Mouse (Mus musculus) bone marrow, adult 2 months (tissue): ENCODE data around the gene Tnxb. TPM values are rescaled to one million over a fixed set of nuclear protein-coding genes. Genes with fewer than 3 reads are reported as not detected.

ENCODE experiments used
- H3K27ac ChIP-seq: fragments of 200-500 bp; 2 replicates; pipeline ENCODE4 v1.5.1; 2012; ENCODE audit warnings: low read depth, mild to moderate bottlenecking, control low read depth, inconsistent platforms, low read length; ENCODE audit not compliant: control insufficient read depth, poor library complexity, insufficient read depth
- H3K4me1 ChIP-seq: fragments of 200-500 bp; 2 replicates; pipeline ENCODE4 v1.6.1; 2011; ENCODE audit warnings: low read length; ENCODE audit not compliant: control insufficient read depth, insufficient read depth
- H3K4me3 ChIP-seq: fragments of 200-500 bp; replicated peaks from 2 replicates; pipeline ENCODE3; 2011; ENCODE audit warnings: mild to moderate bottlenecking, low read depth, low read length, control low read depth; ENCODE audit not compliant: control insufficient read depth
- CTCF ChIP-seq: fragments of 200-500 bp; IDR thresholded peaks from 2 replicates; pipeline ENCODE4 v1.5.1; 2011; ENCODE audit warnings: low read length, control low read depth; ENCODE audit not compliant: control insufficient read depth, insufficient read depth
- POLR2A ChIP-seq: fragments of 200-500 bp; IDR thresholded peaks from 2 replicates; pipeline ENCODE4 v1.6.1; 2011; ENCODE audit warnings: low read depth, mild to moderate bottlenecking, control low read depth, low read length, borderline replicate concordance; ENCODE audit not compliant: control insufficient read depth
- WGBS: fragments of 180-500 bp; shearing (Covaris S2); methylation state at CpG from one replicate; pipeline ENCODE4 v1.1.7; 2018; 5-methylcytosine and 5-hydroxymethylcytosine counted together
- polyA plus RNA-seq: library from polyadenylated mRNA; stranded (reverse); fragments of >200 nt; gene quantifications from 2 replicates; pipeline ENCODE4 v1.2.4, GENCODE M21; 2011; ENCODE audit warnings: low replicate concordance; ENCODE audit not compliant: missing spikeins, insufficient read depth, insufficient read length

Tnxb gene
- polyA plus RNA-seq, 1 experiment = 0.17 TPM

DNA sequence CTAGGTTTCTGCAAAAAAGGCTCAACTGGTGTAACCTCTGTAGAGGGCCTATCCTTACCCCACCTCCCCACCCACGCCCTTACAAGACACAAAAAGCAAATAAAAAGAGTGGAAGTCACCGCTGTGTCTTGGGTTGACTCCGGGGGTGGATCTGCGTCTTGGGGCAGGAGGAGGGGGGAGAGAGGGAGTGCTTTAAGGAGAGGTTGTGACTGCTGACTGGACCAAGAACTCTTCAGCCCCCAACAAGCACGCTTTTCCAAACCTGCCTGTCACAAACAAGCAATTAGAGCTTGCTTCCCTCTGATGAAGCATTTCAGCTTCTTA is 41.7 kb upstream of the Tnxb start:
- peaks cover 1% of the 10 kb centered on the region; the same call in 1 of the 2 replicates for H3K4me1 ChIP-seq
- no peak for TF ChIP-seq POLR2A
- TF ChIP-seq CTCF = no peak
- 67% methylated on average over 5 of the region's 5 CpGs for WGBS
- no peak overlapping the region for H3K27ac ChIP-seq
- no peak overlapping the region for H3K4me3 ChIP-seq

DNA sequence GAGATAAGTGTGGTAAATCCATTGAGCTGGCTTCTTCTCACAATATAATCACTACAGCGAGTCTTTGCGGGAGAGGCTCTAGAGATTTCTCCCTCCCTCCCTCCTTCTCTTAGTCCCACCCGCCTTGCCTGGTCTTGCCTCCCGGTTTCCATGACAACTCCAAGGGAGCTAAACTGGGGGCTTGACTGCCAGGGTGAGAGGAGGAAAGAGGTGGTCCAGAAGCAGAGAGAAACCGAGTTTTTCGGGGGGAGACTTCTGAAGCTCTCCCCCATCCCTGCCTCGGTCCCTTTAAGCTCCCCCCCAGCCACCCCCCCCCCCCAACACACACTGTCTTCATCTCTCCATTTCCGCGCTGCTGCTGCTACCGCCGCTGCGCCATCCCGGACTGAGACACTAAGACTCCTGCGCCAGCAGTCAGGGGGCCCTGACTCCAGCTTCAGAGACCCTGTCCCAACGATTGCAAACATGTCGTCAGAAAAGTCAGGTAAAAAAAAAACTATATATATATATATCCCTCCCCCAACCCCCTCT is 41.0 kb upstream of the Tnxb start, which contains the start of gene Prrt1:
Gene Prrt1, plus strand, starts transcription at position 313 of the 531 bp plus-strand sequence.
- peaks cover 1% of the 10 kb centered on the region; the same call in 1 of the 2 replicates for H3K4me1 ChIP-seq
- TF ChIP-seq POLR2A = no peak
- no peak for TF ChIP-seq CTCF
- 43% methylated on average over 16 of the region's 16 CpGs for WGBS
- H3K4me3 ChIP-seq = no peak within 1 kb of the TSS
- H3K27ac ChIP-seq = no peak within 1 kb of the TSS

DNA sequence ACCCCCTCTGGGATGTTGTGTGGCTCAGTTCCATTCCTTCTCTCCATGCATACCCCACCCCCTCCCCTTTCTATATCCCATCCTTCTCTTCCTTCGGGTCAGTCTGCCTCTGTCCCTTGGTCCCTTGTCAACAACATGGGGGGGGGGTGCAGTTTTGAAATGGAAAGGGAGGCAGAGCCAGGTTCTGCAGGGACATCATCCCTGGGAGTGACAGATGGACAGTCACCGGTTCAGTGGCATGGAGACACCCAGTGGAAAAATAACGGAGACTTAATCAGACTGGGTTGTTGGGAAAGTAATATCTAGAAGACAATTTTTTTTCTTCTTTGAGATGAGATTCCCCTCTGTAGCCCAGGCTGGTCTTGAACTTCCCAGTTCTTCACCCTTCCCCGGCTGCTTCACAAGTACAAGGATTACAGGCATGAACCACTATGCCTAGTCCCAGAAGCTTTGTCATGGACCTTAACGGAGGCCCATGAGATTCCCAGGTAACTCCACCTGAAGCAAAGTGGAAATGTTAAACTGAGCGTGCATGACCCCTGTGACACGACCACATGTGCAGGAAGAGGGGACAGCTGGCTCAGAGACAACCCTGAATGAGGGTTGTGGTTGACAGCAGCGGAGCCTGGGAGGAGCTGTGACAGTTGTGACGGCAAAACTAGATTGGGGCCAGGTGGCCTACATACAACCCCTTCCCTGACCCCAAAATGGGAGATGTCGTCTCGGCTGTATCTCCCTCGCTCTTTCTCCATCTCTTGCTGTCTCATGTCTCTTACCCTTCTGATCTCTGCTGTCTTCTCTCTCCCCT is 40.3 kb upstream of the Tnxb start:
- H3K4me1 ChIP-seq = peaks cover 1% of the 10 kb centered on the region; the same call in 1 of the 2 replicates
- no peak overlapping the region for H3K27ac ChIP-seq
- TF ChIP-seq CTCF (no peak), POLR2A (no peak)
- WGBS = 18% methylated on average over 12 of the region's 12 CpGs
- no peak overlapping the region for H3K4me3 ChIP-seq

DNA sequence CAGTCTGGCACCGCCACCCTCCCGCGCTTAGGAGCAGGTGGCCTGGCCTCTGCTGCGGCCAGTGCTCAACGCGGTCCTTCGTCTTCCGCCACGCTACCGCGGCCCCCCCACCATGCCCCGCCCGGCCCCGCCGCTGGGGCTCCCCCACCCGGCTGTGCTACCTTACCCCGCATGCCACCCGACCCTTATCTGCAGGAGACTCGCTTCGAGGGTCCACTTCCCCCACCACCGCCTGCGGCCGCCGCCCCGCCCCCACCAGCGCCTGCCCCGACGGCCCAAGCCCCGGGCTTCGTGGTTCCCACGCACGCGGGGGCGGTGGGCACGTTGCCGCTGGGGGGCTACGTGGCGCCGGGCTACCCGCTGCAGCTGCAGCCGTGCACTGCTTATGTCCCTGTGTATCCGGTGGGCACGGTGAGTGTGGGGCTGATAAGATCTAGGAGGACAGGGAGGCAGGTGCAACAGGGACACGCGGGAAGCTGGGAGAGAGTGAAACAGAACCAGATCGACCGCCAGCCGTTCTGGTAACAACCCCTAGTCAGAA is 39.5 kb upstream of the Tnxb start:
- Histone ChIP-seq H3K4me3 (peak overlapping the region; percentile 17), H3K27ac (no peak overlapping the region), H3K4me1 (peaks cover 1% of the 10 kb centered on the region; the same call in 1 of the 2 replicates)
- 2% methylated on average over 48 of the region's 48 CpGs for WGBS
- TF ChIP-seq POLR2A = no peak
- TF ChIP-seq CTCF = no peak

DNA sequence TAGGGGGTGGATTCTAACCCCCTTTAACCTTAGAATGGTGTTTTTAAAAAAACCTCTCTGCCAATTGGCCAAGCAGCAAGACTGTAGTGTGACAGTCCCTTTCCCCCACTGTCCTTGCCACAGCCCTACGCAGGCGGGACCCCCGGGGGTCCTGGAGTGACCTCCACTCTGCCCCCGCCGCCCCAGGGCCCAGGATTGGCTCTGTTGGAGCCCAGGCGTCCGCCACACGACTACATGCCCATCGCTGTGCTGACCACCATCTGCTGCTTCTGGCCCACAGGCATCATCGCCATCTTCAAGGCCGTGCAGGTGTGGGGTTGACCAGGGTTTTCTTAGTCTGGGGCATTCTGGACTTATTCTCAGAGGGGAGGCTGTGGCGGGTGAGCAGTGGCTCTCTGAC is 38.7 kb upstream of the Tnxb start:
- H3K4me1 ChIP-seq = peaks cover 1% of the 10 kb centered on the region; the same call in 1 of the 2 replicates
- H3K27ac ChIP-seq = no peak overlapping the region; the same call in 1 of the 2 replicates
- peak overlapping the region; percentile 34 for H3K4me3 ChIP-seq
- TF ChIP-seq POLR2A (no peak), CTCF (no peak)
- WGBS = 25% methylated on average over 12 of the region's 12 CpGs

DNA sequence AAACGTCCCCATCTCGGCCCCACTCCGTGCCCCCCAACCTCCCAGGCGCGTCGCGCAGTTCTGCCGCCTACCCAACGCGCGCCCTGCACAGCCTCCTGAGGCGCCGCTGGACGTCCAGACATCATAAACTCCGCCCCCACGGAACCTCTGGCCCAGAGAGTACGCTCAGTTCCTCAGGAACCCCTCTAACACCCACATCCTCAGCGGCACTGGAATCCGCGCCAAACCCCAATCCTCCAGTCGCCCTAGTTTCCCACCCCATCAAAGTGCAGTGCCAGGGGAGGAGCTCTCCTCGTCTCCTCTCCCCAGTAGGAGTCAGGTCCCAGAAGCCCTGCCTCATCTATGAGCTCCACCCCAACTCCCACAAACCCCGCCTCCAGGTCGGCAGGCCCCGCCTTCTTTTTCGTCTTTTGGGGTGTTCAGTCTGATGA is 38.1 kb upstream of the Tnxb start:
- WGBS = under 1% methylated on average over 26 of the region's 26 CpGs
- peaks cover 1% of the 10 kb centered on the region; the same call in 1 of the 2 replicates for H3K4me1 ChIP-seq
- H3K27ac ChIP-seq = peak overlapping the region; percentile 68
- peak; percentile 48; the same call in 1 of the 2 replicates for TF ChIP-seq POLR2A
- no peak for TF ChIP-seq CTCF
- peak overlapping the region; percentile 58 for H3K4me3 ChIP-seq

DNA sequence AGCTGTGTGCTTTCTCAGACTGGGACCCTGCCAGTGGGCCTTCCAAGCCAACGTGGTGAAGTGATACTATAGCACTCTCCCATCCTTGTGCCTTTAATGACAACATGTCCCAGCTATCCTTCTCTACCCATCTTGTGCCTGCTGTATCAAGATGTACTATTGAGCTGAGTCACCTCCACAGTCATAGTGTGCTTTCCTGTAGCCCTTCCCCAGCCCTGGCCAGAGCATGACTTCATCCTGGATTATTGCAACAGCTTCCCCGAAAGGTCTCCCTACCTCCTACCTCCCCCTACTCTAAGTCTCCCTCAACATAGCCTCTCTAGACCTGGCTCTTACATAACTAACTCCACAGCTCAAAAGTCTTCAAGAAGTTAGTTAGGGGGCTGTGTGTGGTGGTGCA is 34.7 kb upstream of the Tnxb start:
- no peak overlapping the region for H3K27ac ChIP-seq
- no peak overlapping the region for H3K4me3 ChIP-seq
- peaks cover 2% of the 10 kb centered on the region; the same call in 1 of the 2 replicates for H3K4me1 ChIP-seq
- no peak for TF ChIP-seq CTCF
- no peak for TF ChIP-seq POLR2A
- WGBS = 40% methylated on average over 2 of the region's 2 CpGs

DNA sequence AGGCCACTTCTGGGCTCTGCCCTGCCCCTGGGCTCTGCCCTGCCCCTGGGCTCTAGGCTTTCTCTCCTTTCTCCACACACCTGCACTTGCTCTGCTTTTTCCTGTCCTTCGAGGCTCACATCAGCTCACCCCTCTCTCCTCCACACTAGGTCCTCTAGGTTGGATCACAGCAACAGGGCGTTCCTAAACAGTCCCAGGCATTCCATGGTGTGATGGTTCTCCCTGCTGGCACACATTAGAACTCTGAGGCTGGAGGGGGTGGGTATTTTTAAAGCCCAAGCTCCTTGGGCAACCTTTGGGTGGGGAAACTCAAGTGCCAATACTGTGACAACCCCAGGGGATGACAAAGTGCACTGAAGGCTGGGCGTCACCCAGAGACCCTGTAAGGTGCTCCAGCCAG is 32.9 kb upstream of the Tnxb start:
- peak overlapping the region; percentile 63 for H3K27ac ChIP-seq

More for the DNA sequence above, 32.9 kb upstream of the Tnxb start:
- WGBS = 66% methylated on average over 3 of the region's 3 CpGs
- Histone ChIP-seq H3K4me3 (peak overlapping the region; percentile 21), H3K4me1 (peaks cover 5% of the 10 kb centered on the region; the same call in 1 of the 2 replicates)
- TF ChIP-seq CTCF = no peak
- TF ChIP-seq POLR2A = no peak
